Mouse (Mus musculus): ENCODE results near the gene Fmo5.

DNA sequence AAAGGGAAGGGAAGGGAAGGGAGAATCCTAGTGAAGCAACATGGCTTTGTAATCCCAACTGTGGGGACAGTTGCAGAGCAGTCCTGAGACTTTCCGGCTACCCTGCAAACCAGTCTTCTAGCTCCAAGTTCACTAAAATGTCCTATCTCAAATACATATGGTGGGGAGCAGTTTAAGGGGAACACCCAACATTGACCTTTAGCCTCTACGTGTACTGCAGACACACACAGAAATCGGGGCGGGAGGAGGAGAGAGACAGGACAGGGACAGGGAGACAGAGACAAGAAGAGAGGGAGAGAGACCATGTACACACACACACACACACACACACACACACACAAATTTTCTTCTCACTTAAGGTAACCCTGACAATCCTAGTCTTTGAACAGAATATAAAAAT is 1.3 kb downstream of the Fmo5 start:
- TF ChIP-seq CTCF (IDR thresholded peaks at IDR 0.05; ENCODE audit: borderline replicate concordance, control insufficient read depth, extremely low read depth, insufficient read depth, low read length, poor library complexity) (no peak), POLR2A (IDR thresholded peaks at IDR 0.05; ENCODE audit: control insufficient read depth, extremely low read depth, insufficient read depth, low read length, poor library complexity) (no peak)

Data from thymus, adult 2 months (tissue).